Mouse (Mus musculus) limb, embryonic 11.5 days (tissue): ENCODE measurements around the gene Dqx1. TPM values are rescaled to one million over a fixed set of nuclear protein-coding genes. Genes with fewer than 3 reads are reported as not detected.
A peak's percentile ranks its signal among the peaks of the same experiment; 100 is the strongest.

Source experiments
- ATAC-seq: fragments of 200-750 bp; cut with Nextera tagmentation; 2 replicates; pipeline ENCODE4 v1.8.0; 2017; ENCODE audit warnings: low read depth; ENCODE audit not compliant: insufficient number of reproducible peaks, low FRiP score, low TSS enrichment
- DNase-seq: peaks from one replicate; pipeline ENCODE4 v3.0.0-alpha.2; 2015; ENCODE audit warnings: low spot score
- H3K27ac ChIP-seq: fragments of 300-500 bp; sonication (generic); replicated peaks from 2 replicates; pipeline ENCODE4 v1.5.1; 2014; ENCODE audit warnings: low read depth, mild to moderate bottlenecking, low read length
- H3K27me3 ChIP-seq: fragments of 300-500 bp; sonication (generic); 2 replicates; pipeline ENCODE4 v1.6.1; 2014; ENCODE audit warnings: mild to moderate bottlenecking, low read length, mixed read lengths; ENCODE audit not compliant: control insufficient read depth, insufficient read depth
- H3K36me3 ChIP-seq: fragments of 300-500 bp; sonication (generic); 2 replicates; pipeline ENCODE4 v1.6.1; 2014; ENCODE audit warnings: mild to moderate bottlenecking, low read length, moderate library complexity, mixed read lengths; ENCODE audit not compliant: control insufficient read depth, insufficient read depth
- H3K4me1 ChIP-seq: fragments of 300-500 bp; sonication (generic); 2 replicates; pipeline ENCODE4 v1.6.1; 2014; ENCODE audit warnings: low read length, mixed read lengths; ENCODE audit not compliant: control insufficient read depth, insufficient read depth
- H3K4me2 ChIP-seq: fragments of 300-500 bp; sonication (generic); 2 replicates; pipeline ENCODE4 v1.6.1; 2014; ENCODE audit warnings: low read depth, mild to moderate bottlenecking, moderate library complexity; ENCODE audit not compliant: severe bottlenecking
- H3K4me3 ChIP-seq: fragments of 300-500 bp; sonication (generic); 2 replicates; pipeline ENCODE4 v1.5.1; 2014; ENCODE audit warnings: low read depth, low read length
- H3K9ac ChIP-seq: fragments of 300-500 bp; sonication (generic); 2 replicates; pipeline ENCODE4 v1.6.1; 2014; ENCODE audit warnings: mild to moderate bottlenecking, low read length
- H3K9me3 ChIP-seq: fragments of 300-500 bp; sonication (generic); 2 replicates; pipeline ENCODE4 v1.6.1; 2016; ENCODE audit warnings: low read length; ENCODE audit not compliant: control insufficient read depth
- WGBS: fragments of 180-500 bp; shearing (Covaris S2); extraction: QIAGEN DNeasy Blood & Tissue Kit; methylation state at CpG from one replicate; pipeline ENCODE4 v1.1.7; 2014; 5-methylcytosine and 5-hydroxymethylcytosine counted together
- polyA plus RNA-seq: library from polyadenylated mRNA; unstranded; fragments of >200 nt; fragmentation: Nextera tagmentation; extraction: Ambion mirVana; gene quantifications from 2 replicates; pipeline ENCODE4 v1.2.1, GENCODE M21; 2014

Gene Dqx1
- polyA plus RNA-seq, 1 experiment from 2014 or later = 0.35 TPM

DNA sequence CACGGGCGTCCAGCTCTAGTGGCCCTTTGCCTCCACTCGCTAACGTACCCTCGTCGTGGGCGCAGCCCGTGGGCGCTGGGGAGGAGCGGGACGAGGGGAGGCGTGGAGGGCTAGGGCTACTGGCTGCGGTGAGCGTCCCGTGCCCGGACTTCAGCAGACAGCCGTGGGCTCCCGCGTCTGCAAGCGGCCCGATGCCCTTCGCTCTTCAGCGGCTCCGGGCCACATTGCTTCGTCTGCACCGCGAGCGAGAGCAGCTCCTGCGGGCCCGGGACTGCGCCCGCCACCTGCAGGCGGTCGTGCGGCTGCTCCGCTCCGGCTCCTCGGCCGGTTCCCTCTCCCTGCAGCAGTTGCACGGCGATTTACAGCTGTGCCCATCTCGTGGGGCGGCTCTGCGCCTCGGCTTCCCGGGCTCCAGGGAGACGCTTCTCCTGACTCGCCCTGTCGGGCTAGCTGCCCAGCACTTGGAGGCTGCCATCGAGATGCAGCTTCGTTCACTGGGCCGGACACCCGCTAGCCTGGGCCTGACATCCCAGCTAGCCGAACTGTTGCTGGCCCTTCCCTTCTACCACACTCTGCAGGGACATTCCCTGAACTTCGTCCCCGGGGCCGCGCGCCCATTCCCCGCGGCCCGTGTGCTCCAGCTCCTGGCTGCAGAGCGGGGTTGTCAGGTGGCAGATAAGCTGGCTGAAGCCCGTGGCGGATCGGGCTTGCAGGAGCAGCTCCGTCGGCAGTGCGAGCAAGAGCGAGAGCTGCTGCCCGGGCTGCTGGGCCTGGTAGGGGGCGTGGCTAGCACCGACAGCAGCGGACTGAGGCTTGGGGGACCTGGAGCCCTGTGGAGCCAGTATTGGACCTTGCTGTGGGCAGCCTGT is 44.3 kb downstream of the Dqx1 start:
- no peaks in the 10 kb centered on the region for H3K9me3 ChIP-seq
- H3K4me1 ChIP-seq = peaks cover 14% of the 10 kb centered on the region
- WGBS = under 1% methylated on average over 73 of the region's 74 CpGs
- ATAC-seq (peak; percentile 70), DNase-seq (peak; percentile 77)
- H3K4me2 ChIP-seq = peak overlapping the region; percentile 100
- H3K27me3 ChIP-seq = 0 out of 2 replicates have a peak, but pooled peaks cover 3% of the 10 kb centered on the region
- H3K9ac ChIP-seq = peak overlapping the region; percentile 75
- H3K27ac ChIP-seq = peak overlapping the region; percentile 2
- H3K36me3 ChIP-seq = no peaks in the 10 kb centered on the region
- H3K4me3 ChIP-seq = peak overlapping the region; percentile 75

DNA sequence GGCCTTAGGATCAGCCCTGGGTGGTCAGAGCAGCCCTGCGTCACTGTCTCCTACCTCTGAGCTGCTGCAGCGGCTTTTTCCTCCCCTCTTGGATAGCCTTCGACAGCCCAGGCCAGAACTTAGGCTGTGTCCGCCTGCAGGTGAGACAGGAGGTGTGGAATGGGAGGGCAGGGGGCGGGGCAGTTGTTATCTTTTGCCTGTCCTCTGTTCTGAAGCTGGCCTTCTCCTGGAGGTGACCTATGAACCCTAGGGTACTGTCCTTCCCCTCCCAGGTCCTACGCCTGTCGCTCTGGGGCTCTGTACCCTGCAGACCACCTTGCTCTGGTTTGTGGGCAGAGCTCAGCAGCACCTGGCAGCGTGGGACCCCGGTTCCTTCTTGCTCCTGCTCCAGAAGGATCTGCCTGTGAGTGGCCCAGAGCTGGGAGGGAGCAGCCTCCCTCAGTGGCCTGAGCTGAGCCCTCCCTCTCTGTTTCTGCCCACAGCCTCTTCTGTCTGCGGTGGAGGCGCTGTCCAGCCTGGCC is 45.5 kb downstream of the Dqx1 start:
- Histone ChIP-seq H3K9me3 (no peaks in the 10 kb centered on the region), H3K36me3 (no peaks in the 10 kb centered on the region), H3K9ac (no peak overlapping the region; the same call in 1 of the 2 replicates), H3K27ac (no peak overlapping the region), H3K4me2 (no peak overlapping the region), H3K4me3 (no peak overlapping the region), H3K4me1 (peaks cover 19% of the 10 kb centered on the region), H3K27me3 (0 out of 2 replicates have a peak, but pooled peaks cover 3% of the 10 kb centered on the region)
- ATAC-seq (no peak), DNase-seq (no peak)
- 40% methylated on average over 11 of the region's 11 CpGs for WGBS

DNA sequence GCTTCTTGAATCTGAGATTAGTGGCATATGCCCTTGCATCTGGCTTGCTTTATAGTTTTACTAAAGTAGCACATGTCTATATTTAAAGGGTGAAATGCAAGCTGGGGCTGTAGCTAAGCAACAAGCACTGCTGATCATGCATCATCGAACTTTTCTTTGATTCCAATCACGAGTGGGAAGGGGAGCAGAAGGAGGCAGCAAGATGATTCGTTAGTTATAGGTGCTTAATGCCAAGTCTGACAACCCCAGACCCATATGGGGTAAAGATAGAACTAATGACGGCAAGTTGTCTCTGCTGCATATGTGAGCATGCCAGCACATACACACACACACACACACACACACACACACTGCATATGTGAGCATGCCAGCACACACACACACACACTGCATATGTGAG is 46.5 kb downstream of the Dqx1 start:
- 90% methylated on average over 4 of the region's 4 CpGs for WGBS

DNA sequence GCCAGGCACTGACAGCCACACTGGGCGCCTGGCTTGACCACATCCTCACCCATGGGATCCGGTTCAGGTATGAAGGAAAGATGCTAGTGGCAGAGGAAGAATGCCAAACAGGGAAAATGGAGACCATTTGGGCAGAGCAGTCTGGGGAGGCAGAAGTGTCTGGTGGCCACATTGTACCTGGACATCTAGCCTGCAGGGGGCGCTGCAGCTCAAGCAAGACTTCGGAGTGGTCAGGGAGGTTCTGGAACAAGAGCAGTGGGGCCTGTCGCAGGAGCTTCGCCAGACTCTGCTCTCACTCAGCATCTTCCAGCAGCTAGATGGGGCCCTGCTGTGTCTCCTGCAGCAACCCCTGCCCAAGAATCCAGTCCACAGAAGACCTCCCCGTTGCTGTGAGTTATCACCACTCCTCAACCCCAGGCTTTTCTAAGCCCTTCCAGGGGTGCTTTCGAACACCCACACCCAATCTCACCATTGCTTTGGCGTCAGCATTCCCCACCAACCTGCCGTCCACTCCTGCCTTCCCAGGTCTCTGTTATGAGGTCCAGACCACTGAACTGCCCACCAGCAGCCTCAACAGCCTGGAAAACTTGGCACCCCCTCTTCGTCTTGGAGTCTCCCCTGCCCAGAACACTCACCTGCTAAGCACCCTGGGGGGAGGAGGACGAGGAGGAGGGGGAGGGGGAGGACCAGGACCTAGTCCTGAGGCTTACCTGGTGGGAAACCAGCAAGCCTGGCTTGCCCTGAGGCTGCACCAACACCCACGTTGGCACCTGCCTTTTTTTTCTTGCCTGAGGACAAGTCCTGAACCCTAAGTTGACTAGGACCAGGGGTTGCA is 50.1 kb downstream of the Dqx1 start:
- Histone ChIP-seq H3K4me2 (peak overlapping the region; percentile 85; the same call in 1 of the 2 replicates), H3K9ac (no peak overlapping the region), H3K4me1 (peaks cover 12% of the 10 kb centered on the region), H3K27ac (0 out of 2 replicates have a peak overlapping the region, but pooled peaks have one; percentile 9), H3K4me3 (peak overlapping the region; percentile 97), H3K27me3 (0 out of 2 replicates have a peak, but pooled peaks cover 3% of the 10 kb centered on the region), H3K9me3 (no peaks in the 10 kb centered on the region), H3K36me3 (peaks cover 2% of the 10 kb centered on the region; the same call in 1 of the 2 replicates)
- DNase-seq (peak; percentile 89), ATAC-seq (no peak)
- WGBS = 30% methylated on average over 13 of the region's 13 CpGs

More for the DNA sequence above, 46.5 kb downstream of the Dqx1 start:
- Histone ChIP-seq H3K27me3 (0 out of 2 replicates have a peak, but pooled peaks cover 3% of the 10 kb centered on the region), H3K4me3 (no peak overlapping the region), H3K9ac (no peak overlapping the region), H3K4me1 (peaks cover 22% of the 10 kb centered on the region), H3K9me3 (no peaks in the 10 kb centered on the region), H3K36me3 (no peaks in the 10 kb centered on the region), H3K27ac (no peak overlapping the region), H3K4me2 (no peak overlapping the region)
- DNase-seq (no peak), ATAC-seq (no peak)

DNA sequence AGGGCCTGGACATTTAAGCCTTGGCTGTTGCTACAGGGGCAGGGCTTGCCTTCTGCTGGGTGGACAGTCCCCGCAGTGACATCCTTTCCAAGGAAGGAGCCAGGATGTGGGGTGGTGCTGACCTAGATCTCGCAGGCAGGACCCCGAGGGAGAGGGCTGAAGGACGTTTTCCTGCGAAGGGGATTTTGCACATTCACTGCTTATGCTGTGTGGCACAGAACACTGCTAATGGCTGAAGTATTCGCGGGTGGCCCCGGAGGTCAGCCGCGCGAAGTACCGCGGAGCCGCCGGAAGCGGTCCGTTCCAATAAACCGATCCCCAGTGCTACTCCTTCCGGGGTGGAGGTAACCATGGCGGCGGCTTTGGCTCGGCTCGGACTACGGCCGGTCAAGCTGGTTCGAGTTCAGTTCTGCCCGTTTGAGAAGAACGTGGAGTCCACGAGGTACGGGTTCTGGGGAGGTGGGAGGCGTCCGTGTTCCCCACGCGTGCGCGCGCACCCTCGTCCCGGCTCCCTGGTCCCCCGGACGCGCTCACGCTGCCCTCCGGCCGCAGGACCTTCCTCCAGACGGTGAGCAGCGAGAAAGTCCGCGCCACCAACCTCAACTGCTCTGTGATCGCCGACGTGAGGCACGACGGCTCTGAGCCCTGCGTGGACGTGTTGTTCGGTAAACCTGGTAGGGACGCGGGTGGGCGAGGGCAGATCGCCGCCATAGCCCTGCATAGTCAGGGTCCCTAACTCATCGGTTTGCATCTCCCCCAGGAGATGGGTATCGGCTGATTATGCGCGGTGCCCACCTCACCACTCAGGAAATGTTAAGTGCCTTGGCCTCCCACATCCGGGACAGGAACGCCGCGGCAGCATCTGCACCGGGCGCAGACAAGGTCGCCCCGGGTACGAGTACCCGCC is 51.4 kb downstream of the Dqx1 start, which contains the start of gene Mrpl53:
Mrpl53 (plus strand) TSS at position 279 of the 907 bp plus-strand sequence.
- Histone ChIP-seq H3K4me2 (peak within 1 kb of the TSS; percentile 85), H3K4me3 (peak within 1 kb of the TSS; percentile 97), H3K36me3 (peaks cover 2% of the 10 kb centered on the region; the same call in 1 of the 2 replicates), H3K27me3 (no peaks in the 10 kb centered on the region), H3K9ac (peak within 1 kb of the TSS; percentile 91), H3K9me3 (no peaks in the 10 kb centered on the region), H3K27ac (peak within 1 kb of the TSS; percentile 56), H3K4me1 (peaks cover 8% of the 10 kb centered on the region; the same call in 1 of the 2 replicates)
- DNase-seq (peak; percentile 84), ATAC-seq (peak; percentile 73)
- WGBS = under 1% methylated on average over 76 of the region's 76 CpGs

DNA sequence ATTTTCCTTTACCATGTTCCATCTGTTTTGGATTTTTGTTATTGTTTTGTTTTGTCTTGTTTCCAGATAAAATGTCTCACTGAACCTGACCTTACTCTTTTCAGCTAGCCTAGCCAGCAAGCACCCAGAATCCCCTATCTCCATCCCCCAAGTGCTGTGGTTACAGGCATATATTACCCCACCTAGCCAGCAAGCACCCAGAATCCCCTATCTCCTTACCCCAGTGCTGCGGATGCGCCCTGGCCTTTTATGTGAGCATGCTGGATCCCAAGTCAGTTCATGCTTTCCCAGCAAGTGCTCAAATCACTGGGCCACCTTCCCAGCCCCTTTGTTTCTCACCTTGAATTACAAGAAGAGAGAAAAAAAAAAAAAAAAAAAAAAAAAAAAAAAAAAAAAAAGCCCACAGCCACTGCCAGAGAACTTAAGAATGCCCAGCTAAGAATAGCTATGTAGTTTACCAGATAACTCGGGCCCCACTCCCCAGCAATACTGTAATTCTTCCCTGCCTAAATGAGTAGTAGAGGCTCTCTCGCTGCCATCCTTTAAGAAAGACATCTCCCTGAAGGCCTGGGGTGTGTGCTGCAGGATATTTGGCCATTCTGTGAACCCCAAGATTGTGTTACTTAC is 54.0 kb downstream of the Dqx1 start:
- ATAC-seq = no peak
- no peak overlapping the region for H3K9ac ChIP-seq
- H3K27ac ChIP-seq = no peak overlapping the region
- no peaks in the 10 kb centered on the region for H3K27me3 ChIP-seq
- H3K9me3 ChIP-seq = no peaks in the 10 kb centered on the region
- WGBS = 93% methylated on average over 4 of the region's 4 CpGs
- no peak overlapping the region for H3K4me2 ChIP-seq
- peaks cover 2% of the 10 kb centered on the region; the same call in 1 of the 2 replicates for H3K36me3 ChIP-seq
- no peak overlapping the region for H3K4me3 ChIP-seq
- H3K4me1 ChIP-seq = peaks cover 11% of the 10 kb centered on the region; the same call in 1 of the 2 replicates
- no peak for DNase-seq

DNA sequence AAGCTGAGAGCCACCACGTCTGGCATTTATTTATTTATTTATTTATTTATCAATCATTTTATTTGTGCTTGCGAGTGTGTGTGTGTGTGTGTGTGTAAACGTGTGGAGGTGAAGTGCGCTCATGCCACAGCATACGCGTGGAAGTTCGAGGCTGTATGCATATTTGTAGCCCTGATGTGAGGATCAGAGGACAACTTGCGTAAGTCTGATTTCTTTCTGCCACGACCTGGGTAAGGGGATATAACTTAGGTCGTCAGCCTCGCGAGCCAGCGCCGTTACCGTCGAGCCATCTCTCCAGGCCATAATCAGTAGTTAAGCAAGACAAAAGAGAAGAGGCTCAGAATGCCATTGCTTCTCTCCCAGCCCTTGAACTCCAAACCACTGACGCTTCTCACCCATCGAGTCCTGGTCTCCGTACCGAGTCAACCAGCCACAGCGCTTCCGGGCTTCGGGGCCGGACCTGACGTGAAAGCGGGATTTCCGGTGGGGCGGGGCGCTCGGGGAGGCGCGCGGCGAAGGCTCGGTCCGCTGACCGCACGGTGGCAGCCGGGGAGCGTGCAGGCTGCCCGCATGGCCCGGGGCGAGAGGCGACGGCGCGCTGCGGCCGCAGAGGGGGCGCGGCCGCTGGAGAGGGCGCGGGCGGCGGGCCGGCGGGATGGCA is 57.5 kb downstream of the Dqx1 start, which contains the start of gene Mogs:
Mogs (plus strand) TSS at position 486 of the 661 bp plus-strand sequence.
- Histone ChIP-seq H3K36me3 (peaks cover 14% of the 10 kb centered on the region), H3K4me2 (peak within 1 kb of the TSS; percentile 89), H3K27ac (peak within 1 kb of the TSS; percentile 70), H3K27me3 (no peaks in the 10 kb centered on the region), H3K4me3 (peak within 1 kb of the TSS; percentile 86), H3K4me1 (peaks cover 12% of the 10 kb centered on the region; the same call in 1 of the 2 replicates), H3K9ac (peak within 1 kb of the TSS; percentile 80), H3K9me3 (no peaks in the 10 kb centered on the region)
- under 1% methylated on average over 44 of the region's 58 CpGs for WGBS
- peak; percentile 81 for ATAC-seq
- DNase-seq = peak; percentile 95
